Mouse (Mus musculus) ES-Bruce4 (cell line): ENCODE data around the gene Baz2b.

ENCODE experiments used
- CTCF ChIP-seq: IDR thresholded peaks from one replicate; pipeline ENCODE4 v1.8.1; 2011; ENCODE audit warnings: low read depth, low read length
- EP300 ChIP-seq: IDR thresholded peaks from 2 replicates; pipeline ENCODE4 v1.6.1; 2011; ENCODE audit warnings: low read depth, low read length; ENCODE audit not compliant: insufficient read depth

- TF ChIP-seq EP300 (no peak), CTCF (no peak)
These were observed 254.8 kb downstream of the Baz2b start for GRCm38 (mm10) chr2:59954791-59955190.
